ENCODE assay signal across 20 mouse cellular contexts in genomic region chr10:11841494-11841893, GRCm38 (mm10).
DNase-seq lines count a peak whose midpoint lies in the region; ATAC-seq and TF ChIP-seq lines count a peak whose summit lies in the region.
"Had no signal": no experiment of that assay in that cellular context is flagged by ENCODE, and none has a peak within 500 bp of the region (broad histone marks: within the 10 kb centered on the region; RNA-seq: fewer than 3 reads in every experiment).

No protein-coding gene starts in this region.

- H3K4me2 ChIP-seq in liver, embryonic 12.5 days, result no peak overlapping the region
- H3K4me2 ChIP-seq: embryonic facial prominence, embryonic 12.5 days; neural tube, embryonic 13.5 days had no signal

- no peak overlapping the region for H3K9ac ChIP-seq in liver, embryonic 12.5 days
- H3K9ac ChIP-seq: embryonic facial prominence, embryonic 12.5 days; liver, postnatal 0 days; neural tube, embryonic 13.5 days had no signal

- no peaks in the 10 kb centered on the region for H3K9me3 ChIP-seq in liver, embryonic 12.5 days (replicated peaks)
- H3K9me3 ChIP-seq: embryonic facial prominence, embryonic 12.5 days; limb, embryonic 10.5 days; neural tube, embryonic 13.5 days had no signal

- no peaks in the 10 kb centered on the region for H3K36me3 ChIP-seq in liver, embryonic 12.5 days
- H3K36me3 ChIP-seq: embryonic facial prominence, embryonic 12.5 days; limb, embryonic 10.5 days; neural tube, embryonic 13.5 days had no signal

- peak overlapping the region; percentile 54; the same call in 1 of the 2 replicates for H3K27ac ChIP-seq in gastrocnemius, adult 2 months
- no peak overlapping the region for H3K27ac ChIP-seq in liver, embryonic 12.5 days
- H3K27ac ChIP-seq: embryonic facial prominence, embryonic 12.5 days; limb, embryonic 10.5 days; macrophage; neural tube, embryonic 13.5 days had no signal

- intact Hi-C loops in gastrocnemius, adult 2 months (cut with DNase I), result no loop called here
- intact Hi-C loops in left cerebral cortex, postnatal 14 days (cut with DNase I), result loop anchor here (10.0 kb wide), 1 partner anchor 773 kb away; no protein-coding TSS in a partner anchor

- H3K4me3 ChIP-seq in gastrocnemius, adult 2 months, result peak overlapping the region; percentile 21; the same call in 1 of the 2 replicates
- H3K4me3 ChIP-seq in liver, embryonic 12.5 days, result no peak overlapping the region
- H3K4me3 ChIP-seq: embryonic facial prominence, embryonic 12.5 days; limb, embryonic 10.5 days; neural tube, embryonic 13.5 days had no signal

- no peaks in the 10 kb centered on the region for H3K4me1 ChIP-seq in liver, embryonic 12.5 days
- H3K4me1 ChIP-seq: embryonic facial prominence, embryonic 12.5 days; limb, embryonic 10.5 days; neural tube, embryonic 13.5 days had no signal

- DNase-seq in gastrocnemius, adult 2 months, result no peak
- DNase-seq in gastrocnemius, postnatal 25 days, result no peak
- DNase-seq in 3T3-L1 (ENCODE audit: low read depth, low spot score), result peak; percentile 1
- DNase-seq in cerebellum, postnatal 25 days, result peak; percentile 20 to 39
- peak; percentile 25 to 52 for DNase-seq in left cerebral cortex, postnatal 14 days (ENCODE audit: low spot score in 2 of 2)
- no peak for DNase-seq in adrenal gland, adult (ENCODE audit: inconsistent age in 2 of 2, low spot score in 1 of 2)
- no peak for DNase-seq in neural tube, embryonic 10.5 days (ENCODE audit: extremely low spot score, low spot score)
- DNase-seq: adrenal gland, adult 8-10 months; gastrocnemius, postnatal 36 days; heart, postnatal 4 days; kidney, postnatal 25 days; liver, postnatal 0 days; thymus, postnatal 4 days had no signal

- no peak for ATAC-seq in liver, embryonic 12.5 days
- ATAC-seq: forebrain, embryonic 14.5 days; liver, postnatal 0 days; midbrain, embryonic 16.5 days had no signal

- no peaks in the 10 kb centered on the region for H3K27me3 ChIP-seq in liver, embryonic 12.5 days (replicated peaks)
- H3K27me3 ChIP-seq: embryonic facial prominence, embryonic 12.5 days; neural tube, embryonic 13.5 days had no signal

- no peak for TF ChIP-seq CTCF in gastrocnemius, adult 2 months (IDR thresholded peaks at IDR 0.05)

- WGBS in liver, embryonic 12.5 days (ENCODE audit: insufficient replicate concordance), result 81% methylated on average over 7 of the region's 7 CpGs

Comparison
In these comparisons a context has a peak if more than half of its experiments do, and no peak if none do; other contexts are left out.
1. DNase-seq: peak in 3T3-L1 (single experiment), cerebellum, postnatal 25 days (2 of 2) and left cerebral cortex, postnatal 14 days (2 of 2); none in gastrocnemius, adult 2 months (single experiment), gastrocnemius, postnatal 25 days (single experiment), adrenal gland, adult (0 of 2) and neural tube, embryonic 10.5 days (single experiment).